Mouse (Mus musculus) CD4-positive naive resting alpha-beta T cell, adult 76 days (primary cell): Measurements from ENCODE around the gene Med11. TPM values are rescaled to one million over a fixed set of nuclear protein-coding genes. Genes with fewer than 3 reads are reported as not detected.

Source experiments
- total RNA-seq: library from RNA; stranded (reverse); gene quantifications from one replicate; pipeline ENCODE4 v1.2.4, GENCODE M21; 2023

Gene Med11
- 52.7 TPM for total RNA-seq

GRCm38 (mm10) chr11:70451797-70452498, at the start of gene Med11:
Gene Med11, plus strand, starts transcription at chr11:70451919.

DNA sequence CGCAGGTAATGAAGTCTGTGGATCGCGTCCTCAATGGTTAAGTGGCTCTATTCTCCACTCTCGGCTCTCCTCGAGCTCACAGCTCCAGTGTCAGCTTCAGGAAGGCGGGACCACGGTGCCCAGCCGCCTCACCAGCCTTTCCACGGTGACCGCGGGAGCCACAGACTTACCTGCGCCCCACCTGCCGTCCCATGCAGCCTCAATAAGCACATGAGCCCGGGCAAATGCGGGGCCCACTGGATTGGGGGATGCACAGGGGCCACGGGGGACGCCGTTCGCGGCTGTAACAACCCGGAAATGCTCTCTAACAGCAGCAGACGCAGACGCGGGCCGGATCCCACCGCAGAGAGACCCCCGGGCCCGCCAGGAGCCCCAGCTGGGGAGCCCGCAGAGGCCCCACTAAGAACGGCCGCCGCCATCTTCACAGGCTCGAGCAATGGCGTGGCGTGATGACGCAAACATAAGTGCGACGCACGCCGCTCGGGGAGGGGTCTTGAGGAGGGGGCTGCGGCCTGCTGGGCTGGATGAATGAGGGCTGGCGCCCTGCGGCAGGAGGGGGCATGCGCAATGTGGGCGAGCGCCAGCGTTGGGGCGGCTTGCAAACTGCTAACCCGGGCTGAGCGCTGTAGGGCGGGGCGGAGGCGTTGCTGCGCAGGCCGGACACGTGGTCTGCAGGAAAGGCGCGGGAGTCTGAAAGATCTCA, 42.0 kb upstream of the Med11 start, which contains the start of gene Pelp1:
Pelp1 (minus strand) TSS at position 438 of the 703 bp plus-strand sequence.

GRCm38 (mm10) chr11:70432048-70432894, 19.4 kb upstream of the Med11 start, which contains the start of gene Arrb2:
Gene Arrb2, plus strand, starts transcription at chr11:70432635.

GRCm38 (mm10) chr11:70458688-70459600, 7.2 kb downstream of the Med11 start, which contains the start of gene Zmynd15:
Gene Zmynd15, plus strand, starts transcription at chr11:70459433.

GRCm38 (mm10) chr11:70459601-70460101, 7.9 kb downstream of the Med11 start, which contains the start of gene Cxcl16:
Gene Cxcl16, minus strand, starts transcription at chr11:70459984.

Other genes starting within 250 kb of the Med11 start
- gene Slc16a11, start 239.2 kb upstream of the Med11 start, total RNA-seq: not detected
- 1.8 TPM for gene Slc16a13, start 230.9 kb upstream of the Med11 start, total RNA-seq
- gene Bcl6b, start 222.1 kb upstream of the Med11 start, total RNA-seq: 0.21 TPM
- 70.8 TPM for gene 0610010K14Rik, start 214.0 kb upstream of the Med11 start, total RNA-seq
- 2.5 TPM for gene Gm21988, start 212.1 kb upstream of the Med11 start, total RNA-seq
- gene Rnasek, start 212.1 kb upstream of the Med11 start, total RNA-seq: 62.8 TPM
- gene Alox12, start 196.6 kb upstream of the Med11 start, total RNA-seq: 0.73 TPM
- gene Alox12e, start 129.3 kb upstream of the Med11 start, total RNA-seq: not detected
- gene Alox15, start 99.9 kb upstream of the Med11 start, total RNA-seq: 0.62 TPM
- 27.5 TPM for gene Pelp1, start 41.9 kb upstream of the Med11 start, total RNA-seq
- gene Arrb2, start 19.3 kb upstream of the Med11 start, total RNA-seq: 223 TPM
- 0.91 TPM for gene Zmynd15, start 7.5 kb downstream of the Med11 start, total RNA-seq
- 1.5 TPM for gene Cxcl16, start 8.1 kb downstream of the Med11 start, total RNA-seq
- gene Tm4sf5, start 53.3 kb downstream of the Med11 start, total RNA-seq: not detected
- gene Vmo1, start 62.7 kb downstream of the Med11 start, total RNA-seq: not detected
- not detected for gene Gltpd2, start 67.3 kb downstream of the Med11 start, total RNA-seq
- 142 TPM for gene Psmb6, start 73.4 kb downstream of the Med11 start, total RNA-seq
- not detected for gene Gm40193, start 81.0 kb downstream of the Med11 start, total RNA-seq
- gene Pld2, start 88.1 kb downstream of the Med11 start, total RNA-seq: 2.4 TPM
- gene Mink1, start 111.0 kb downstream of the Med11 start, total RNA-seq: 149 TPM
- gene 4930544D05Rik, start 163.9 kb downstream of the Med11 start, total RNA-seq: 1.00 TPM
- gene Chrne, start 167.3 kb downstream of the Med11 start, total RNA-seq: 4.7 TPM
- not detected for gene Gp1ba, start 187.2 kb downstream of the Med11 start, total RNA-seq
- gene Rnf167, start 195.3 kb downstream of the Med11 start, total RNA-seq: 215 TPM
- 40.7 TPM for gene Slc25a11, start 195.6 kb downstream of the Med11 start, total RNA-seq
- gene Pfn1, start 202.7 kb downstream of the Med11 start, total RNA-seq: 1,339 TPM
- 25.0 TPM for gene Eno3, start 205.3 kb downstream of the Med11 start, total RNA-seq
- gene Spag7, start 217.5 kb downstream of the Med11 start, total RNA-seq: 26.1 TPM
- 45.0 TPM for gene Camta2, start 236.2 kb downstream of the Med11 start, total RNA-seq
- 0.97 TPM for gene Inca1, start 248.2 kb downstream of the Med11 start, total RNA-seq
- 22.1 TPM for gene Kif1c, start 248.6 kb downstream of the Med11 start, total RNA-seq